15 mouse cellular contexts compared by ENCODE assay signal in the genomic region with DNA sequence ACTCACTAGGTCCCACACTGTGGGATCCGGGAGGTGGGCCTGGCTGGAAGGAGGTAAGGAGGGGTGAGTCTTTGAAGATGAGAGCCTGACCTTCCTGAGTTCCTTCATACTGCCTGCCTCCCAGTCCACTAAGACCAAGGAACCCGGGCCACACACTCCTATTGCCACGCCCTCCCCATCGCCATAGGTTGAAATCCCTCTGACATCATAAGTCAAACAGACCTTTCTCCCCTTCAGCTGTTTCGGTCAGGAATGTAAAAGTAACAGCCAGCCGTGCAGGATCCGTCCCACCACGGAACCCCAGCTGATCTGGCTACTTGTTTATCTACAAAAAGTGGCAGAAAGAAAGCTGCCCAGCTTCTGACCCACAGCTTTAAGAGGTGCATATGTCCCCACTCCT. TPM values are rescaled to one million over a fixed set of nuclear protein-coding genes. Genes with fewer than 3 reads are reported as not detected.
DNase-seq lines count a peak whose midpoint lies in the region; ATAC-seq and TF ChIP-seq lines count a peak whose summit lies in the region.
"Had no signal": no experiment of that assay in that cellular context is flagged by ENCODE, and none has a peak within 500 bp of the region (broad histone marks: within the 10 kb centered on the region; RNA-seq: fewer than 3 reads in every experiment).

No protein-coding gene starts in this region.

- peaks cover 4 to 17% of the 10 kb centered on the region in 2 experiments; a peak in 3 of 4 replicates for H3K4me1 ChIP-seq in heart, embryonic 14.5 days (ENCODE audit: control insufficient read depth in 2 of 2, insufficient read depth in 2 of 2, low read length in 2 of 2)
- peaks cover 21% of the 10 kb centered on the region for H3K4me1 ChIP-seq in heart, adult 2 months (ENCODE audit: control insufficient read depth, insufficient read depth, low read length)
- no peaks in the 10 kb centered on the region; the same call in 1 of the 2 replicates for H3K4me1 ChIP-seq in intestine, embryonic 14.5 days (replicated peaks; ENCODE audit: control insufficient read depth, insufficient read depth, low read length)
- no peaks in the 10 kb centered on the region for H3K4me1 ChIP-seq in liver, postnatal 0 days (ENCODE audit: insufficient read depth)
- H3K4me1 ChIP-seq in stomach, embryonic 15.5 days, result peaks cover 10% of the 10 kb centered on the region
- H3K4me1 ChIP-seq: embryonic facial prominence, embryonic 13.5 days had no signal

- no peak for TF ChIP-seq EP300 in heart, adult 2 months (IDR thresholded peaks at IDR 0.05; ENCODE audit: insufficient read depth, low read depth, low read length)
- TF ChIP-seq EP300 in liver, postnatal 0 days (IDR thresholded peaks at IDR 0.05; ENCODE audit: low read depth), result no peak

- peak overlapping the region; percentile 10 to 29; a peak in 2 of 4 replicates for H3K27ac ChIP-seq in heart, embryonic 14.5 days (replicated peaks in 1 of 2; ENCODE audit: control insufficient read depth in 1 of 2, insufficient read depth in 1 of 2, low read depth in 2 of 2, low read length in 2 of 2)
- no peak overlapping the region for H3K27ac ChIP-seq in heart, adult 2 months
- no peak overlapping the region for H3K27ac ChIP-seq in intestine, embryonic 14.5 days (ENCODE audit: low read depth)
- H3K27ac ChIP-seq in liver, postnatal 0 days (ENCODE audit: low read depth), result peak overlapping the region; percentile 39; the same call in 1 of the 2 replicates
- no peak overlapping the region; the same call in 1 of the 2 replicates for H3K27ac ChIP-seq in stomach, embryonic 15.5 days
- H3K27ac ChIP-seq: embryonic facial prominence, embryonic 13.5 days had no signal

- no peak overlapping the region for H3K4me3 ChIP-seq in heart, embryonic 14.5 days (ENCODE audit: control insufficient read depth in 1 of 2, insufficient read depth in 1 of 2, low read depth in 1 of 2, low read length in 2 of 2)
- no peak overlapping the region for H3K4me3 ChIP-seq in heart, adult 2 months
- no peak overlapping the region for H3K4me3 ChIP-seq in intestine, embryonic 14.5 days (ENCODE audit: low read depth, low read length)
- H3K4me3 ChIP-seq in liver, postnatal 0 days (ENCODE audit: low read depth, low read length), result no peak overlapping the region
- H3K4me3 ChIP-seq in stomach, embryonic 15.5 days (replicated peaks), result no peak overlapping the region
- H3K4me3 ChIP-seq: embryonic facial prominence, embryonic 13.5 days had no signal

- ATAC-seq in heart, embryonic 14.5 days (ENCODE audit: insufficient number of reproducible peaks, insufficient read depth, low FRiP score, low read depth), result no peak
- ATAC-seq in intestine, embryonic 14.5 days (replicated peaks; ENCODE audit: low FRiP score, low TSS enrichment, low read depth), result peak; percentile 69
- ATAC-seq in liver, postnatal 0 days, result peak; percentile 79
- ATAC-seq in stomach, embryonic 15.5 days (ENCODE audit: insufficient read depth, low FRiP score, low read depth), result peak; percentile 71
- ATAC-seq: forebrain, embryonic 16.5 days; inflammation-experienced regulatory T-cells, adult 6 months; Patski had no signal

- WGBS in heart, embryonic 14.5 days, result 18% methylated on average over 8 of the region's 8 CpGs
- 50% methylated on average over 8 of the region's 8 CpGs for WGBS in heart, adult 2 months
- 16% methylated on average over 8 of the region's 8 CpGs for WGBS in intestine, embryonic 14.5 days
- 43% methylated on average over 8 of the region's 8 CpGs for WGBS in liver, postnatal 0 days (ENCODE audit: insufficient replicate concordance)
- 17% methylated on average over 8 of the region's 8 CpGs for WGBS in stomach, embryonic 15.5 days

- H3K27me3 ChIP-seq in heart, embryonic 14.5 days (ENCODE audit: control insufficient read depth, insufficient read depth, low read length), result no peaks in the 10 kb centered on the region
- no peaks in the 10 kb centered on the region for H3K27me3 ChIP-seq in heart, adult 2 months (ENCODE audit: control insufficient read depth, insufficient read depth, low read length)
- H3K27me3 ChIP-seq in intestine, embryonic 14.5 days (replicated peaks; ENCODE audit: control insufficient read depth, insufficient read depth, low read length), result no peaks in the 10 kb centered on the region
- no peaks in the 10 kb centered on the region for H3K27me3 ChIP-seq in liver, postnatal 0 days (ENCODE audit: insufficient read depth, low read length)
- no peaks in the 10 kb centered on the region for H3K27me3 ChIP-seq in stomach, embryonic 15.5 days (replicated peaks)
- H3K27me3 ChIP-seq: embryonic facial prominence, embryonic 13.5 days; Patski had no signal

- TF ChIP-seq CTCF in heart, adult 2 months (IDR thresholded peaks at IDR 0.05), result no peak
- TF ChIP-seq CTCF in liver, postnatal 0 days (IDR thresholded peaks at IDR 0.05; ENCODE audit: low read depth), result no peak

- no peak for DNase-seq in heart, adult 2 months
- peak; percentile 60 for DNase-seq in intestine, embryonic 14.5 days (ENCODE audit: low spot score)
- peak; percentile 45 for DNase-seq in liver, postnatal 0 days
- DNase-seq in right cerebral cortex, postnatal 36 days (ENCODE audit: low spot score in 2 of 2), result no peak
- no peak for DNase-seq in frontal cortex, adult 2 months (ENCODE audit: extremely low spot score in 1 of 2, low spot score in 1 of 2)
- DNase-seq in cerebellum, adult 9-11 months, result no peak
- DNase-seq: adrenal gland, postnatal 14 days had no signal

- intact Hi-C loops in heart, adult 2 months (cut with DNase I), result no loop called here

- peak overlapping the region; percentile 6; the same call in 1 of the 2 replicates for H3K4me2 ChIP-seq in heart, embryonic 14.5 days (ENCODE audit: low read length)
- no peak overlapping the region for H3K4me2 ChIP-seq in intestine, embryonic 14.5 days (ENCODE audit: low read length)
- peak overlapping the region; percentile 42 for H3K4me2 ChIP-seq in liver, postnatal 0 days (ENCODE audit: low read depth, low read length)
- H3K4me2 ChIP-seq in stomach, embryonic 15.5 days, result peak overlapping the region; percentile 21; the same call in 1 of the 2 replicates
- H3K4me2 ChIP-seq: embryonic facial prominence, embryonic 13.5 days had no signal

- 0 out of 2 replicates have a peak, but pooled peaks cover 2% of the 10 kb centered on the region for H3K79me2 ChIP-seq in heart, adult 2 months (replicated peaks; ENCODE audit: control insufficient read depth, insufficient read depth, low read length)

- H3K9me3 ChIP-seq in heart, embryonic 14.5 days (ENCODE audit: control insufficient read depth, low read length), result no peaks in the 10 kb centered on the region
- H3K9me3 ChIP-seq in intestine, embryonic 14.5 days (ENCODE audit: control insufficient read depth, low read length), result no peaks in the 10 kb centered on the region
- no peaks in the 10 kb centered on the region for H3K9me3 ChIP-seq in liver, postnatal 0 days (ENCODE audit: low read length)
- no peaks in the 10 kb centered on the region for H3K9me3 ChIP-seq in stomach, embryonic 15.5 days
- H3K9me3 ChIP-seq: embryonic facial prominence, embryonic 13.5 days had no signal

- TF ChIP-seq POLR2A in heart, adult 2 months (IDR thresholded peaks at IDR 0.05; ENCODE audit: insufficient read depth, low read depth, low read length), result no peak

- H3K9ac ChIP-seq in heart, embryonic 14.5 days (ENCODE audit: low read length), result 0 out of 2 replicates have a peak overlapping the region, but pooled peaks have one; percentile 2
- H3K9ac ChIP-seq in heart, adult 2 months (ENCODE audit: low read depth, low read length), result no peak overlapping the region
- no peak overlapping the region for H3K9ac ChIP-seq in intestine, embryonic 14.5 days (ENCODE audit: low read length)
- no peak overlapping the region for H3K9ac ChIP-seq in liver, postnatal 0 days (replicated peaks)
- H3K9ac ChIP-seq in stomach, embryonic 15.5 days, result no peak overlapping the region
- H3K9ac ChIP-seq: embryonic facial prominence, embryonic 13.5 days had no signal

- H3K36me3 ChIP-seq in heart, embryonic 14.5 days (ENCODE audit: control insufficient read depth, insufficient read depth, low read length), result no peaks in the 10 kb centered on the region
- H3K36me3 ChIP-seq in heart, adult 2 months (ENCODE audit: control insufficient read depth, insufficient read depth, low read length), result no peaks in the 10 kb centered on the region; the same call in 1 of the 2 replicates
- no peaks in the 10 kb centered on the region for H3K36me3 ChIP-seq in intestine, embryonic 14.5 days (ENCODE audit: control insufficient read depth, insufficient read depth, low read length)
- H3K36me3 ChIP-seq in liver, postnatal 0 days (replicated peaks; ENCODE audit: insufficient read depth, low read length), result no peaks in the 10 kb centered on the region
- H3K36me3 ChIP-seq in stomach, embryonic 15.5 days, result no peaks in the 10 kb centered on the region; the same call in 1 of the 2 replicates
- H3K36me3 ChIP-seq: embryonic facial prominence, embryonic 13.5 days had no signal

RNA-seq across cellular contexts. Expression of a gene that starts 14.1 kb away (rescaled TPM):
- 35.9 and 37.2 TPM in 2 replicates for polyA plus RNA-seq in heart, embryonic 14.5 days (2014; fragmentation: Nextera tagmentation; extraction: Ambion mirVana)
- 10 to 100 TPM; 33.6 to 34.1 TPM for total RNA-seq in heart, adult 2 months (2021)
- 49.9 and 75.4 TPM in 2 replicates for polyA plus RNA-seq in heart, adult 2 months (2012; rRNA removed)
- 21.4 and 24.0 TPM in 2 replicates for polyA plus RNA-seq in intestine, embryonic 14.5 days (2014; fragmentation: Nextera tagmentation; extraction: Ambion mirVana)
- 1.2 and 1.5 TPM in 2 replicates for polyA plus RNA-seq in liver, postnatal 0 days (2015; fragmentation: Nextera tagmentation; extraction: Ambion mirVana)
- polyA plus RNA-seq in stomach, embryonic 15.5 days (2015; fragmentation: Nextera tagmentation; extraction: Ambion mirVana), result 35.2 and 48.4 TPM in 2 replicates
- 16.7 and 19.3 TPM in 2 replicates for polyA plus RNA-seq in frontal cortex, adult 2 months (2012; rRNA removed)
- total RNA-seq: granulocyte monocyte progenitor cell, adult 5-6 weeks; megakaryocyte-erythroid progenitor cell, adult 5-6 weeks had no signal

Comparison
In these comparisons a context has a peak if more than half of its experiments do, and no peak if none do; other contexts are left out.
1. H3K27ac ChIP-seq: peak in heart, embryonic 14.5 days (2 of 2) and liver, postnatal 0 days (single experiment); none in heart, adult 2 months (single experiment), intestine, embryonic 14.5 days (single experiment) and stomach, embryonic 15.5 days (single experiment).
2. DNase-seq: peak in intestine, embryonic 14.5 days (single experiment) and liver, postnatal 0 days (single experiment); none in heart, adult 2 months (0 of 2), right cerebral cortex, postnatal 36 days (0 of 2), frontal cortex, adult 2 months (0 of 2) and cerebellum, adult 9-11 months (single experiment).